Mouse (Mus musculus): Measurements from ENCODE around the gene Gm20604. TPM values are rescaled to one million over a fixed set of nuclear protein-coding genes. Genes with fewer than 3 reads are reported as not detected.

Gene Gm20604
- polyA plus RNA-seq, 1 experiment, result 2.8 TPM

- Histone ChIP-seq H3K4me1 (ENCODE audit: control insufficient read depth, insufficient read depth, low read length) (0 out of 2 replicates have a peak, but pooled peaks cover 2% of the 10 kb centered on the region), H3K4me3 (replicated peaks; ENCODE audit: extremely low read depth, low read depth, low read length) (peak overlapping the region; percentile 30)
- DNase-seq, result peak; percentile 56
- 38% methylated on average over 26 of the region's 26 CpGs for WGBS
- TF ChIP-seq POLR2A (IDR thresholded peaks at IDR 0.05; ENCODE audit: borderline replicate concordance, extremely low read depth, low read depth, low read length), result 0 out of 2 replicates have a peak, but pooled peaks have one; percentile 4
- no peak for TF ChIP-seq CTCF (IDR thresholded peaks at IDR 0.05; ENCODE audit: insufficient read depth, low read length)
These were observed 28.3 kb downstream of the Gm20604 start for GRCm38 (mm10) chr12:102729855-102730797.

GRCm38 (mm10) chr12:102725761-102726175 is 32.7 kb downstream of the Gm20604 start:
- WGBS, result 58% methylated on average over 7 of the region's 7 CpGs
- Histone ChIP-seq H3K4me1 (ENCODE audit: control insufficient read depth, insufficient read depth, low read length) (0 out of 2 replicates have a peak, but pooled peaks cover 2% of the 10 kb centered on the region), H3K4me3 (replicated peaks; ENCODE audit: extremely low read depth, low read depth, low read length) (no peak overlapping the region)
- no peak for DNase-seq
- TF ChIP-seq POLR2A (IDR thresholded peaks at IDR 0.05; ENCODE audit: borderline replicate concordance, extremely low read depth, low read depth, low read length) (no peak), CTCF (IDR thresholded peaks at IDR 0.05; ENCODE audit: insufficient read depth, low read length) (no peak)

- H3K4me1 ChIP-seq (ENCODE audit: control insufficient read depth, insufficient read depth, low read length), result 0 out of 2 replicates have a peak, but pooled peaks cover under 1% of the 10 kb centered on the region
- WGBS, result 84% methylated on average over 6 of the region's 6 CpGs
- no peak overlapping the region for H3K4me3 ChIP-seq (replicated peaks; ENCODE audit: extremely low read depth, low read depth, low read length)
- DNase-seq, result no peak
- TF ChIP-seq POLR2A (IDR thresholded peaks at IDR 0.05; ENCODE audit: borderline replicate concordance, extremely low read depth, low read depth, low read length) (no peak), CTCF (IDR thresholded peaks at IDR 0.05; ENCODE audit: insufficient read depth, low read length) (no peak)
These were observed 33.3 kb downstream of the Gm20604 start for GRCm38 (mm10) chr12:102725146-102725545.

- TF ChIP-seq CTCF (IDR thresholded peaks at IDR 0.05; ENCODE audit: insufficient read depth, low read length) (no peak), POLR2A (IDR thresholded peaks at IDR 0.05; ENCODE audit: borderline replicate concordance, extremely low read depth, low read depth, low read length) (no peak)
- Histone ChIP-seq H3K4me1 (ENCODE audit: control insufficient read depth, insufficient read depth, low read length) (no peaks in the 10 kb centered on the region), H3K4me3 (replicated peaks; ENCODE audit: extremely low read depth, low read depth, low read length) (no peak overlapping the region)
- no peak for DNase-seq
- 63% methylated on average over 6 of the region's 6 CpGs for WGBS
These were observed 34.6 kb downstream of the Gm20604 start for GRCm38 (mm10) chr12:102723861-102724260.

GRCm38 (mm10) chr12:102722966-102723365 is 35.5 kb downstream of the Gm20604 start:
- TF ChIP-seq POLR2A (IDR thresholded peaks at IDR 0.05; ENCODE audit: borderline replicate concordance, extremely low read depth, low read depth, low read length), result no peak
- TF ChIP-seq CTCF (IDR thresholded peaks at IDR 0.05; ENCODE audit: insufficient read depth, low read length), result no peak
- WGBS, result 70% methylated on average over 8 of the region's 8 CpGs

GRCm38 (mm10) chr12:102722451-102722850 is 36.0 kb downstream of the Gm20604 start:
- TF ChIP-seq CTCF (IDR thresholded peaks at IDR 0.05; ENCODE audit: insufficient read depth, low read length), result no peak
- TF ChIP-seq POLR2A (IDR thresholded peaks at IDR 0.05; ENCODE audit: borderline replicate concordance, extremely low read depth, low read depth, low read length), result no peak
- DNase-seq, result no peak
- Histone ChIP-seq H3K4me3 (replicated peaks; ENCODE audit: extremely low read depth, low read depth, low read length) (no peak overlapping the region), H3K4me1 (ENCODE audit: control insufficient read depth, insufficient read depth, low read length) (no peaks in the 10 kb centered on the region)
- WGBS, result 62% methylated on average over 11 of the region's 11 CpGs

More at GRCm38 (mm10) chr12:102722966-102723365, 35.5 kb downstream of the Gm20604 start:
- no peak overlapping the region for H3K4me3 ChIP-seq (replicated peaks; ENCODE audit: extremely low read depth, low read depth, low read length)
- no peaks in the 10 kb centered on the region for H3K4me1 ChIP-seq (ENCODE audit: control insufficient read depth, insufficient read depth, low read length)
- DNase-seq, result no peak

GRCm38 (mm10) chr12:102719552-102720315 is 38.7 kb downstream of the Gm20604 start:
- no peak for DNase-seq
- H3K4me3 ChIP-seq (replicated peaks; ENCODE audit: extremely low read depth, low read depth, low read length), result no peak overlapping the region
- H3K4me1 ChIP-seq (ENCODE audit: control insufficient read depth, insufficient read depth, low read length), result no peaks in the 10 kb centered on the region
- TF ChIP-seq POLR2A (IDR thresholded peaks at IDR 0.05; ENCODE audit: borderline replicate concordance, extremely low read depth, low read depth, low read length) (no peak), CTCF (IDR thresholded peaks at IDR 0.05; ENCODE audit: insufficient read depth, low read length) (peak; percentile 64)
- 24% methylated on average over 13 of the region's 13 CpGs for WGBS

- H3K4me3 ChIP-seq (replicated peaks; ENCODE audit: extremely low read depth, low read depth, low read length), result no peak overlapping the region
- WGBS, result 81% methylated on average over 10 of the region's 10 CpGs
- no peak for TF ChIP-seq CTCF (IDR thresholded peaks at IDR 0.05; ENCODE audit: insufficient read depth, low read length)
- TF ChIP-seq POLR2A (IDR thresholded peaks at IDR 0.05; ENCODE audit: borderline replicate concordance, extremely low read depth, low read depth, low read length), result no peak
- no peak for DNase-seq
- no peaks in the 10 kb centered on the region for H3K4me1 ChIP-seq (ENCODE audit: control insufficient read depth, insufficient read depth, low read length)
These were observed 43.6 kb downstream of the Gm20604 start for GRCm38 (mm10) chr12:102714654-102715395.

- no peak for DNase-seq
- TF ChIP-seq POLR2A (IDR thresholded peaks at IDR 0.05; ENCODE audit: borderline replicate concordance, extremely low read depth, low read depth, low read length), result no peak
- no peak for TF ChIP-seq CTCF (IDR thresholded peaks at IDR 0.05; ENCODE audit: insufficient read depth, low read length)
- H3K4me1 ChIP-seq (ENCODE audit: control insufficient read depth, insufficient read depth, low read length), result no peaks in the 10 kb centered on the region
- no peak overlapping the region for H3K4me3 ChIP-seq (replicated peaks; ENCODE audit: extremely low read depth, low read depth, low read length)
- 79% methylated on average over 2 of the region's 2 CpGs for WGBS
These were observed 44.4 kb downstream of the Gm20604 start for GRCm38 (mm10) chr12:102714116-102714515.
